Mouse (Mus musculus) embryo, embryonic 11 days (tissue): ENCODE results near the gene Odf3.

Experiments used
- DNase-seq: peaks from one replicate; pipeline ENCODE4 v3.0.0-alpha.2; 2015

The Odf3 gene

DNA sequence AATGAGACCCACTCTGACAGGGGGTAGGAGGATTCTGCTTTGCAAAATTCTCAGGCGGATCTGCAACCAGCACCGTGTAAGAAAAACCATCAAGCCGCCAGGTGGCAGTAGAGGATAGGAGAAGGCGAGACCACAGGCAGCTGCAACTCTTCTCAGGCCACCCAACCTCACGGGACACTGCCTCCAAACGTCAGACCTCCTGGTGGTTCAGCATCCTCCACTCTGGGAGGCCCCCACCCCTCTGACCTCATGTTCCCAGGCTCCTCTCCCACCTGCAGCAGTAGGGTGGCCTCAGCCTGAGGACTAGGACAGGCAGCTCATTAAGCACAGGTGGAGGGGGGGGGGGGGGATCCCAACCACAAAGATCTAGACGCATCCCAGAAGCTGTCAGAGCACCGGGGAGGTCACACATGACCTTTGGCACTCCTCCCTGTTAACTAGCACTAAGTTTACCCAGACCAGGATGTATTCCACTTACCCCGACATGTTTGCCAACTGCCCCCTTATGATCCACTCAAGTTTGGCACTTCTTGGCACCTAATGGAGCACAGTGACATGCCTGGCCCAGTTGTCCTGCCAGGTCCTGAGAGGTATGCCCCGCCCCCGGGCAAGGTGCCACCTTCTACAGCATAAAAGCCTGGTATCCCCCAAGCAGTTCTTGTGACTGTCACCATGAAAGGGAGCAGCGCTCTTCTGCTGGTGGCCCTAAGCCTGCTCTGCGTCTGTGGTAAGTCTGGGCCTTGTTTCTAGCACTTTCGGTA, 2.5 kb upstream of the Odf3 start, which contains the start of gene Scgb1c1:
TSS of gene Scgb1c1 (plus strand) at position 643 of the 761 bp plus-strand sequence.
- DNase-seq: peak; percentile 87

DNA sequence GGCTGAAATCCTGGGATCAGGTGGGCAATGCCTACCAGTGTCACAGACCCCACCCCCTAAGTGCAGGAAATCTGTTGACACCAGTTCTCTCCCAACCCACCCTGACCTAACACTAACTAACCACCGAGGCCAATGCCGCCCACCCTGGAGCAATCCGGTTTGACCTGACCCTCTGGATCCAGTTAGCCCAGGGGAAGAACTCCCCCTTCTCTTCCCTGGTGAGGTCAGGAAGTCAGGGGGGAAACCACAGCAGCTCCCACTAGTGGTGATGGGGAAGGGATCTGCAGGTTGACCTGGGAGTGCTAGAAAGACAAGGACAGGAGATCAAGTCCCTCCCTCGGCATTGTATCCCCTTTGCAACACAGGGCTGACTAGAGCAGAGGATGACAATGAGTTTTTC, 1.9 kb upstream of the Odf3 start:
- DNase-seq: no peak

DNA sequence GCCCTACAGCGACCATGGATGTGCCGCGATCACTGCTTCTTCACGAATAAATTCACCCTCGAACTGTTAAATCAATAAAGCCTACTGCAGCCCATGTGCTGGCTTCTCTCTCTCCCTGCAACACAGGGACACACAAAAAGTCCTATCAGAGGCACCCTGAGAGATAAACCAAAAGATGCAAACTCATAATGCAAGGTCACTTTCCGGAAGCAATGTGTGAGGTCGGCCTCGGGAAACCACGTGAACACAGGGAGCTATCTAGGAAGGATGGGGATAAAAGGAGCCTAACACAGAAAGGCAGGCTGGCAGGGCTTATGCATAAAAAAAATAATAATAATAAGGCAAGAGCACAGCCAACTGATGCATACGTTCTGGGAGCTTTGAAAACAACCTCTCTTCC, 929 bp upstream of the Odf3 start:
- DNase-seq: no peak

DNA sequence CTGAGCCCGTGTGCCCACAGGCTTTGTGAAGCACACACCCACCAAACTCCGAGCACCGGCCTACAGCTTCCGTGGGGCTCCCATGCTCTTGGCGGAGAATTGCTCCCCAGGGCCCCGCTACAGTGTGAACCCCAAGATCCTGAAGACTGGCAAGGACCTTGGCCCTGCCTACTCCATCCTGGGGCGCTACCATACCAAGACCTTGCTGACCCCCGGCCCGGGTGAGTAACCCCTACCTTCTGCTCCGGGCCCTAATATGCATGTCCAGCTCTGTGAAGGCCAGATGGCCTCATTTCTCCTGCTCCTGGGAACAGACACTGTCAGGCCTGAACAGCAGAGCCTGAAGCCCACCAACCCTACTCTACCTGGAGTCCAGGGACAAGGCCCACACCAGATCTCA, 986 bp downstream of the Odf3 start:
- no peak for DNase-seq

DNA sequence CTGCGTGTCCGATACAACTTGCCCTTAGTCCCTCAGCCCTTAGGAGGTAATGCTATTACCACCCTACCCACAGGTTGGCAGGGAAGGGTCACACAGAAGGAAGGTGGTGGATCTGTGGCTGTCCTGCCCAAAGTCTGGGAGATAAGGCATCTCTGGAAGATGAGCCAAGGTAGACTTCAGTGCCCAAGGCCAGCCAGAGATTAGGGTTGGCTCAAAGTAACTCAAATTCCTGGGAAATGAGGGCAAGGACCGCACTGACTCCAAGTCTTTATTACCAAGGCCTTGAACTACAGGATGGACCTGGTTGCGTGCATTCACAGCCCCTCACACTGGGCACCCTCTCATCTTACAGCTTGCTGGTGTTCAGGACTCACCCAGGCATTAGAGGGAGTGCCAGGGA, 4.3 kb downstream of the Odf3 start:
- no peak for DNase-seq

DNA sequence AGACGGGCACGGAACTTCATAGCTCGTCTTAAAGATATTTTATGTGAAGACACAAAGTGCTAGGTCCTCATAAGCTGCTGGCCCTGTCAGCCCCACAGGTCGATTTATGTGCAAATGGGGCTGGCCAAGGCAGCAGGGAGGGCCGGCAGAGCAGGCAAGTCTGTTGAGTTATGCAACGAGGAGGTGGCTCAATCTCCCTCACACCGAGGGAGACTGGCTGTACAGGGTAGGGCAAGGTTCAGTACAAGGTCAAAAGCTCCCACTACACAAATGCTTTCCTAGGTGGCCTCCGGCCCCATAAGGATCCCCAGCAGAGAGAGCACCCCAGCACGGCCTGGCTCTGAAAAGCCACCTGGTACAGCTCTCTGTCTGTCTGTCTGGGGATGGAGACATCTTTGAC, 5.8 kb downstream of the Odf3 start:
- DNase-seq: no peak

DNA sequence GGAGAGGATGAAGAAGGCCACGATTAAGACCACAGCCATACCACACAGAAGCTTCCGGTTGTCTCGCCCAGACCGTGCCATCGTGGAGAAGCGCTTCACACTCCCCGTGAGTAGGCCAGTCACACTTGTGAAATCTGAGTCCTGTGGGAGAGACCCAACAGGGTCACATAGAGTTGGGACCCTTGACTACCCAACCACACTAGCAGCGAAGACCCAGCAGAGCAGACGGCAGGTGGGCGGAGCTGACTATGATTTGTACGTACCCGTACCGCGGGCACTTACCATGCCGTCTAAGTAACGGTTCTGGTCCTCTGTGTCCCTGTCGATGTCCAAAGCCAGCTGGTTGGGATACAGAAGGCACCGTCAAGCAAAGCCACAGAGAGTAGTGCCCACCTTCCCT, 6.9 kb downstream of the Odf3 start:
- DNase-seq: no peak

DNA sequence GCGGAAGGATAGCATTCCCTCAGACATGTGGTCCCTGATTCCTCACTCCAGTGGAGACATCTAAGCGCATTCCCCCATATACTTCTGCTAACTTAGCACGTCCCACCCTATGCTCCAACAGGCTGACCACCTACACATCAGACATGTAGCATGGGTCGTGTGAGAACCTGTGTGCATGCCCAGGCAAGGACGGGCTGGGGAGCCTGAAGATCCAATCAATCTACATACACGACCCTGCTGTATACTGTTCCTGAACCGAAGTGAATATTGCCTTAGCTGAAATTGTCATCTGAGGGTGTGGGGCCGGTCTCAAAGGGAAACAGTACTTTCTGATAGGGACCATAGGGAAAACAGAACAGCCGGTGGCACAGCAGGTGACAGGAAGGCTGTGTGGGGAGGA, 7.6 kb downstream of the Odf3 start:
- DNase-seq: no peak

DNA sequence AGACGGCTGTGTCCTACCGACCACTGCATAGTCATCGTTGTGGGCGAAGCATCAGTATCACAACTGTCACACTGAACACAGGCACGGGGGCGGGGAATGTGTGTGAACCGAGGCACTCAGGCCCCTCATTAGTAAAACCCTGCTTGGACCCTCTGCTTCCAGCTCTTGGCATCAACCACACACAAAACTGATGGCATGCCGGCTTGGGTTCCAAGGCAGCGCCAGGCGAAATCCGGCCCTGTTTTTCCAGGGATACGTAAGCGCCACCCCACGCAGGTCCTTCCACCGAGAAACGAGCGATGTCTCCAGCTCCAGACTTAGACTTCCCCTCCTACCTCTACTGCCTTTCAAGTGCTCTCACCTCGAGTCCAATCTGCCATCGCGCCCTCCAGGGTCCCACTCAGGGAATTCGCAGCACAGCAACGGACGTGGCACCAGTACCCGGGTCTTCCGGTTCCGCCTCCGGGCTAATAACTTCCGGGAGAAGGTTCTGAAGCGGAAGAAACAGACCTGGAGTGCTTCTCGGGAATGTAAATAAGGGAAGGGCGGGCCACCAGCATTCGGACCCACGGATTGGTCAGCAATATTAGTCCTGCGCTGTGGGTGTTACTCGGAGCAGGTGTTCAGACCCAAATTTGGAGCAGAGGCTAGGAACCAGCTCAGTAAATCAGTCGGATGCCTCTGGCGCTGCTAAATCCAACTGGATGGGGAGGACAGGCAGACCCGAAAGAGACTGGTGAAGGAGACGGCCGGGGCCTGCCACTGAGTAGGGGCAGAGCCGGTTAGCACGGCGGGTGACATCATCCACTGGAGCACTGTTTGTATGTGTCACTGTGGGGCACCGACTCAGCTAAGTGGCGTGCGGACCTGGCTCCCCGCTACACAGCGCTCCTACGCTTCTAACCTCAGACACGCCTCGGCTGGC, 8.5 kb downstream of the Odf3 start, which contains the start of gene Gm45785:
TSS of gene Gm45785 (minus strand) at position 472 of the 925 bp plus-strand sequence.
- DNase-seq: peak; percentile 93

DNA sequence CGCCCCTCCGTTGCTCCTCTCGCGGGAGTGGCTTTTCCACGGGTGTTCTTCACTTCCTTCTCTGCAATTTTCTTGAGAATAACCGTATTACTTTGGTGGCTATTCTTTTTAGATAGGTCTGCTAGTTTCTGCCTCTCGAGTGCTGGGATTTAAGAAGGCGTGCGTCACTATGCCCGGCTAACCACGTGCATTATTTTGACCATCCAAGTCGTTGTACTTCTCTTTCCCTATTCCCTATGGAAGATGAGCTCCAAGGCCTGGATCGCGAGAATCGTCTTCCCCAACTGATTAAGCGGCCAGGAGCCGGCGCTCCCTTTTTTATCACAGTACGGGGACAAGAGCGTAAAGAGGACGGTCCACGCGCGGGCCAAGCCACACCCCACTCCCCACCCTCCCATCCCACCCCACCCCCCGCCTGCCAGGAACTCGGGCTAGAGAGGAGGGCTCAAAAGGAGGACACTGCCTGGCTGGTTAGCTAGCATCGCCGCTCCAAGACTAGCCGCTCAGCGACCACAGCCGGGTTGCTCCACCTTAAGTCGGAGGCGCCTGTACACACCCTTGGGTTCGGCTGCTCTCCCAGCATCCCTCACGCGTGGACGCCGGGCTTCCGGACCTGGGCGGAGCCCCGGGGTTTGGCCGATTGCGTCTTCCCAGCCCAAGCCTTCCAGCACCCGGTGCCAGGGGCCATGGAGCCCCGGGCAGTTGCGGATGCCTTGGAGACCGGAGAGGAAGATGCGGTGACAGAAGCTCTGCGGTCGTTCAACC, 9.4 kb downstream of the Odf3 start, which contains the start of gene Ric8a:
TSS of gene Ric8a (plus strand) at position 173 of the 765 bp plus-strand sequence.
- DNase-seq: peak; percentile 89

DNA sequence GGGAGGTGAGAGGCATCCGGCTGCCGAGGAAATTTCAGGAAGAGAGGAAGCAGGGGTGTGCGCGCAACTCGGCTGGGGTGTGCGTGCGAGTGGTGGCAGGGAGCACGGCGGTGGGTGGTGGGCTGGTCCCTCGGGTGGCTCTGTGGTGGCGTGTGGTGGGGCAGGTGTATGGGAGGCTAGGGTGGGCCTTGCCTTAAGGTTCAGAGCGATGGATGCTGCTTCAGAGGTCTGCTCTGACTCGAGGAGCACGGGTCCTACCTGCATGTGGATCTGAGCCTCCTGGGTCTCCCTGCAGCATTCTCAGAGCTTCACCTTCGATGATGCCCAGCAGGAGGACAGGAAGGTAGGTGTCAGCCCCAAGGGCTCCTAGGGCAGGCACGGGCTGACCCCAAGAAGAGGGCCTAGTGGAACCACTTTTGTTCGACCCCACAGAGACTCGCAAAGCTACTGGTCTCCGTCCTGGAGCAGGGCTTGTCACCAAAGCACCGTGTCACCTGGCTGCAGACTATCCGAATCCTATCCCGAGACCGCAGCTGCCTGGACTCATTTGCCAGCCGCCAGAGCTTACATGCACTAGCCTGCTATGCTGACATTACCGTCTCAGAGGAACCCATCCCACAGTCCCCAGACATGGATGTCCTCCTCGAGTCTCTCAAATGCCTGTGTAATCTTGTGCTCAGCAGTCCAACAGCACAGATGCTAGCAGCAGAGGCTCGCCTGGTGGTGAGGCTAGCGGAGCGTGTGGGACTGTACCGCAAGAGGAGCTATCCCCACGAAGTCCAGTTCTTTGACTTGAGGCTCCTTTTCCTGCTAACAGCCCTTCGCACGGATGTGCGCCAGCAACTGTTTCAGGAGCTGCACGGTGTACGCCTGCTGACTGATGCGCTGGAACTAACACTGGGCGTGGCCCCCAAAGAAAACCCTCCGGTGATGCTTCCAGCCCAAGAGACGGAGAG, 10.2 kb downstream of the Odf3 start, which contains the start of gene Bet1l:
TSS of gene Bet1l (minus strand) at position 28 of the 956 bp plus-strand sequence.
- no peak for DNase-seq

DNA sequence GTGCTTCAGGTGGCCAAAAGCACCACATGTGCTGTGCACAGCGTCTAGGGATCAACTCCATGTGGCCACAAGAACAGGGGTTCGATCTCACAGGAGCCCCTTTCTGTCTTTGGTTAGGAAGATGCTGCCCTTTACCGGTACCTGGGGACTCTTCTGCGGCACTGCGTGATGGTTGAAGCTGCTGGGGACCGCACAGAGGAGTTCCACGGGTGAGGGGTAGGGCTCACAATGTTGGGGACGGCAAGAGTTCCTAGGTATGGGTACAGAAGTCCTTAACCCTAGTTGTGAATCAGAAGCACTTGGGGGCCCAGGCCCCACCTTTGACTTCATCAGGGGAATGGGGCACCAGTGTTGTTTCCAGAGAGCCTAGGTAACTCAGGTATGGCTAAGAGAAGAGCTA, 11.1 kb downstream of the Odf3 start:
- DNase-seq: no peak

DNA sequence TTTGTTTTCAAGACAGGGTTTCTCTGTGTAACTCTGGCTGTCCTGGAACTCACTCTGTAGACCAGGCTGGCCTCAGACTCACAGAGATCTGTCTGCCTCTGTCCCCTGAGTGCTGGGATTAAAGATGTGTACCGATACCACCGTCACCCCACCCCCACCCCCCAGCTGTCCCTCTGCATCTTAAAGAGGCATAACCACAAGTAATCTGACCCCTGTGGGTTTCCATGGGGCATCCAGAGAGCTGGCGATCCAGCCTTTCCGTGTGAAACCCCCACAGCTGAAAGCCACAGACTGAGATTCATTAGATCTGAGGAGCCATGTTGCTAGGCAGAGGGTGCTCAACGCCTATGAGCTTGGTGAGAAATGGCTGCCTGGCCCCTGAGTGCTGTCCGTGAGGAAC, 12.4 kb downstream of the Odf3 start:
- no peak for DNase-seq

DNA sequence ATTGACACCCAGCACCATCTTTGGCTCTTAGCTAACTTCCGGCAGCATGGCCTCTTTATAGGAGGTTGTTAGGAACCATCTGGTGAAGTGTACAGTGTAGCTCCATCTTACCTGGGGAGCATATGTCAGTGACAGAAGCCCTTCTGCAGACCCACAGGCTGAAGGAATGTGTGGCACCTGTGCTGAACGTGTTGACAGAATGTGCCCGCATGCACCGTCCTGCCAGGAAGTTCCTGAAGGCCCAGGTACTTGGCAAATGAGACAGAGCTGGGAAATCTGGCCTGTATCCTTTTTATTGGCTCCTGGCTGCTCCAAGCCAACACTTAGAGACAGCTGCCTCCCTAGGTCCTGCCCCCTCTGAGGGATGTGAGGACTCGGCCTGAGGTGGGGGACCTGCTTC, 13.1 kb downstream of the Odf3 start:
- no peak for DNase-seq

DNA sequence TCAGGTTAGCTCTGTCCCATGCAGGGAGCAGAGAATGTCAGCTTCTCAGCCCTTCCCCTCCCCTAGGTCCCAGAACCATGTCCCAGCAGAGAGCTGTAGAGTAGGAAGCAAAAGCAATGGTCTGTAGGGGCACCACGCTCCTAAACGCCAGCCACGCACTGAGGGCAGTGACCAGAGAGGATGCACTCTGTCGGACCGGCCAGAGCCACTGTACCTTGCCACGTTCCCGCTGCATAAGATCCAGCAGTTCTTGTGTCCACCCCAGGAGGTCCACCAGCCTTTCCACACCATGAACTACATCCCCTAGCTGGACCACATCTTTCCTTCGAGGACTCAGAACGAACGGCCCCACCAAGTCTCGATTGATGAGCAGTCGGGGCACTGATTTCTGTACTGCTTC, 17.2 kb downstream of the Odf3 start:
- DNase-seq: no peak

DNA sequence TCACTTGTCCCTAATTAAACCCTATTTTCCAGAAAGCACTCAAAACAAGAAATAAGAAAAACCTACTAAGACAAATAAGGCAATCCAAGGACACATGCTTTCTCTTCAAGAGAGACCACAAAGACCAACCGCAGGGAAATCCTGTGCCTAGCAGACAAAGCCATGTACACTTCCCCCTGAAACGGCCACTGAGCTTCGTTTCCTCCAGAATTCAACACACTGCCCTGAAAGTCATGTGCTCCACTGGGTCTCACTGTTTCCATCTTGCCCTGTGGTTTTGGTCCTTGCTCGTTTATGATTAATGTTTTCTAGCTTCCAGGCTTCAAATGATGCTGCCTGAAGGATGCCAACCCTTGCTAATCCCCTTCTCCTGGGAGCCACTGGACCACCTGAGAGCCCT, 26.6 kb downstream of the Odf3 start:
- no peak for DNase-seq

DNA sequence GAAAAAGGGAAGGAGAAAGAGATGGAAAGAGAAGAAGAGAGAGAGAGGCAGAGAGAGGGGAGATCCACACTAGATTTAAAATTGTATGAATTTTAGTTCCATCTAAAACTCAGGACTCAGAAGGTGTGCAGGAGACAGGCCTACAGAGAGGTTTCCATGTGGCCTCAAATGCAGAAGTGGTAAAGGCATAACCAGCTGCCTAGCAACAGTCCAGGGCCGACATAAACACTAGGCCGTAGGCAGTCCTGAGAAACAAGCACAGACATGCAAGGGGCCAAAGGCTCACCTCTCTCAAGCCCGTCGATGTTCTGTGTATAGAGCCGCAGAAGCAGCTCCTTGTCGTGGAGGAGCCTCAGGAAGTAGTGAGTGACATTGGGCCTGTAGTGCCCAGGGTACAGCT, 29.8 kb downstream of the Odf3 start:
- DNase-seq: no peak

DNA sequence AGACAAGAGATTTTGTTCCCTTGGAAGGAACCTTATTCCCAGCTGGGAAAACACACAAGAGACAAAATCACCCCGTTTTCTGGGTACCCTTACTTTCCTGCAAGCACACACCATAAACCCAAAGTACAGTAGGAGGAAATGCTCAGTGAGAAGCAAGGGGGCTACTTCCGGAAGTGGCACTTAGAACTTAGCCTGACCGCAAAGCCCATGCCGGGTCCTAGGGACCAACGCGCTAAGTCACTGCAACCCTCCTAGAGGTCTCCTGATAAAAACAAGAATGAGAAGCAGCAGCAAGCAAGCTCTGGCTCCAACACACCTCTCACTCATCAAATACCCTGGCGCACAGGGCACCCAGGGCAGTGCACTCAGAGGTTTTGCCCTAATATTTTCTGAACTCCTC, 31.8 kb downstream of the Odf3 start:
- no peak for DNase-seq

DNA sequence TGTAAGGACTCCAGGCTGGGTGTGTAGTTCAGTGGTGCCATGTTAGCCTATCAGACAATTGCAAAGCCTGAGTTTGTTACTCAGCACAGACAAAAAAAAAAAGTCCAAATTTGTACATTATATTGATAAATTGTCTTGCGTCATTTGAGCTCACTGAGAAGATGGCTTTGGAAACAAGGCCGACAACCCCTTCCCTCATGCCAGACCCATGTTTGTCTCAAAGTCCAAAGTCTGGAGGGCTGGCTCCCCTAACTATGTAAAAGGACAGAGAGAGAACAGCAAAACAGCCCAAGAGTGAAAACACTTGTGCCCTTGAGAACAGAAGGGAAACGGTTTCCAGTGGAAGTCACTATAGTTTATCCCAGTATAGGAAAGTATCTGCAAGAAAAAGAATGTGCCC, 32.8 kb downstream of the Odf3 start:
- no peak for DNase-seq

DNA sequence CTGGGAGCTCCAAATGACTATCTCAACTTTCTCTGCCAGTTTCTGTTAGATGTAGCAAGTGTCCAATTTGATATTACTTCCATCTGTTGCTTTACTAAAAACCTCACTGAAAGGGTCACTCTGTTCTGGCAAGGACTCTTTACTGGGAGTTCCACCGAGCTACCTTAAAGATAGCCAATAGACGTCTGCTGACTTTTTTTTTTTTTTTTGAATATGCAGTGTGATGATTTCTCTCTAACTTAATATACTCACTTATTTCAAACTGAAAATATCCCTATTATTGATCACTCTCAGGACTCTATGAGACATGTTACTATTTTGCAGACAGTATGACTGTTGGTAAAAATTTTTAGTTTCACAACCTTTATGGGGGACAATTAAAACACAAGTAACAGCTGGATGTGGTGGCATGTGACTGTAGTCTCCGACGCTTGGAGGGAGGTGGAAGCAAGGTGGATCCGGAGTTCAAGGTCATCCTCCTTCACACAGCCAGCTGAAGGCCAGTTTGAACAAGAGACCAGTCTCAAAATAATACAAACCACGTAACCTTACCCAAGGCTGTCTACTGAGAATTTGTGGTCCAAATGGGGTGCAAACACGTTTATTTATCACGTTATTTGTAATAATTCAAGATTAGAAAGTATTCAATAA, 33.4 kb downstream of the Odf3 start:
- peak; percentile 5 for DNase-seq
